Mouse (Mus musculus): Measurements from ENCODE around the gene Camk2g.

GRCm38 (mm10) chr14:20809349-20809748, 15.5 kb upstream of the Camk2g start:
- no peak for TF ChIP-seq CTCF (IDR thresholded peaks at IDR 0.05; ENCODE audit: borderline replicate concordance, control insufficient read depth, extremely low read depth, insufficient read depth, low read length, poor library complexity)
- TF ChIP-seq POLR2A (IDR thresholded peaks at IDR 0.05; ENCODE audit: control insufficient read depth, extremely low read depth, insufficient read depth, low read length, poor library complexity): no peak

Measured in thymus, adult 2 months (tissue).